13 mouse cellular contexts compared by ENCODE assay signal in the genomic region with DNA sequence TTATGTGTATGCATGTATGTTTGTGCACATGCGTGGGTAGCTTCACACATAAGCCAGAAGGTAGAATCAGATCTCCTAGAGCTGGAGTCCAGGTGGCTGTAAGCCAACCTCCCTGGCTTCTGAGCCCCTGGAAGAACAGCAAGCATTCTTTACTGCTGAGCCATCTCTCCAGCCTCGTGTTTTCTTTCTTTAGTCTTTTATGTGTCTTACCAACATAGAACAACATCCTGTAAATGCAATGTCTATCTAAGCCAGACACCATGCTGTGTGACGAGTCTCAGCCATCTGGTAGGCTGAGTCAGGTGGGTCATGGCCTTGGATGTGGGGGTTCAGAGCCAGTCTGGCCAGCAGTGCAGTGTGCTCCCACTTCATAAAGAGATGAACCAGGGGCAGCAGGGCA. TPM values are rescaled to one million over a fixed set of nuclear protein-coding genes. Genes with fewer than 3 reads are reported as not detected.
A peak's percentile ranks its signal among the peaks of the same experiment; 100 is the strongest.
DNase-seq lines count a peak whose midpoint lies in the region; ATAC-seq and TF ChIP-seq lines count a peak whose summit lies in the region.
"Had no signal": no experiment of that assay in that cellular context is flagged by ENCODE, and none has a peak within 500 bp of the region (broad histone marks: within the 10 kb centered on the region; RNA-seq: fewer than 3 reads in every experiment).

No protein-coding gene starts in this region.

- H3K27me3 ChIP-seq in limb, embryonic 15.5 days, result no peaks in the 10 kb centered on the region
- H3K27me3 ChIP-seq in limb, embryonic 10.5 days (ENCODE audit: low read depth, poor library complexity, severe bottlenecking), result peaks cover 29% of the 10 kb centered on the region
- no peaks in the 10 kb centered on the region for H3K27me3 ChIP-seq in stomach, embryonic 14.5 days (ENCODE audit: control insufficient read depth, insufficient read depth, low read length)
- H3K27me3 ChIP-seq in midbrain, postnatal 0 days (ENCODE audit: insufficient read depth, low read length), result no peaks in the 10 kb centered on the region

- peaks cover 5% of the 10 kb centered on the region; the same call in 1 of the 2 replicates for H3K9me3 ChIP-seq in limb, embryonic 15.5 days
- no peaks in the 10 kb centered on the region; the same call in 1 of the 2 replicates for H3K9me3 ChIP-seq in limb, embryonic 10.5 days (replicated peaks)
- H3K9me3 ChIP-seq in stomach, embryonic 14.5 days (ENCODE audit: control insufficient read depth, low read depth, low read length), result 0 out of 2 replicates have a peak, but pooled peaks cover 5% of the 10 kb centered on the region
- no peaks in the 10 kb centered on the region for H3K9me3 ChIP-seq in midbrain, postnatal 0 days (ENCODE audit: low read length)

- DNase-seq in cerebellum, adult 11 months, result peak; percentile 62
- no peak for DNase-seq in cerebellum, postnatal 4 days (ENCODE audit: low spot score in 2 of 2)
- no peak for DNase-seq in limb, embryonic 10.5 days (ENCODE audit: low spot score)
- DNase-seq in cerebellum, postnatal 36 days, result peak; percentile 69 to 71
- DNase-seq in midbrain, postnatal 0 days (ENCODE audit: low spot score), result no peak
- no peak for DNase-seq in left cerebral cortex, adult 2 months (ENCODE audit: extremely low spot score in 1 of 2, low spot score in 2 of 2)
- DNase-seq: adrenal gland, adult 2 months; left cerebral cortex, postnatal 4 days; lung, adult 18-20 months had no signal

- H3K4me1 ChIP-seq in limb, embryonic 15.5 days, result peaks cover 40% of the 10 kb centered on the region
- peaks cover 25% of the 10 kb centered on the region for H3K4me1 ChIP-seq in limb, embryonic 10.5 days
- H3K4me1 ChIP-seq in stomach, embryonic 14.5 days (ENCODE audit: control insufficient read depth, insufficient read depth, low read length), result peaks cover 23% of the 10 kb centered on the region
- H3K4me1 ChIP-seq in midbrain, postnatal 0 days (ENCODE audit: insufficient read depth, low read length), result peaks cover 13% of the 10 kb centered on the region

- no peak overlapping the region for H3K9ac ChIP-seq in limb, embryonic 15.5 days
- H3K9ac ChIP-seq in stomach, embryonic 14.5 days (replicated peaks; ENCODE audit: low read depth, low read length), result no peak overlapping the region
- no peak overlapping the region for H3K9ac ChIP-seq in midbrain, postnatal 0 days (replicated peaks; ENCODE audit: low read length, poor library complexity, severe bottlenecking)
- H3K9ac ChIP-seq: midbrain, embryonic 12.5 days had no signal

- peak overlapping the region; percentile 40; the same call in 1 of the 2 replicates for H3K27ac ChIP-seq in limb, embryonic 15.5 days
- H3K27ac ChIP-seq in limb, embryonic 10.5 days, result no peak overlapping the region
- H3K27ac ChIP-seq in stomach, embryonic 14.5 days (ENCODE audit: low read length), result peak overlapping the region; percentile 27; the same call in 1 of the 2 replicates
- no peak overlapping the region for H3K27ac ChIP-seq in midbrain, postnatal 0 days (ENCODE audit: low read depth, low read length)
- no peak overlapping the region for H3K27ac ChIP-seq in left cerebral cortex, adult 2 months
- H3K27ac ChIP-seq: hindbrain, postnatal 0 days; midbrain, embryonic 12.5 days had no signal

- intact Hi-C loops in left cerebral cortex, adult 2 months (cut with DNase I), result no loop called here

- ATAC-seq in limb, embryonic 15.5 days (ENCODE audit: insufficient number of reproducible peaks, low FRiP score, low TSS enrichment, low read depth), result no peak
- no peak for ATAC-seq in stomach, embryonic 14.5 days (ENCODE audit: insufficient number of reproducible peaks, insufficient read depth, low FRiP score, low read depth)
- ATAC-seq in midbrain, postnatal 0 days (ENCODE audit: low FRiP score), result no peak
- ATAC-seq: hindbrain, postnatal 0 days had no signal

- 36% methylated on average over 3 of the region's 3 CpGs for WGBS in limb, embryonic 15.5 days
- 64% methylated on average over 3 of the region's 3 CpGs for WGBS in limb, embryonic 10.5 days
- WGBS in stomach, embryonic 14.5 days, result 53% methylated on average over 3 of the region's 3 CpGs
- WGBS in midbrain, postnatal 0 days, result 61% methylated on average over 3 of the region's 3 CpGs

- H3K4me2 ChIP-seq in limb, embryonic 15.5 days, result no peak overlapping the region
- no peak overlapping the region for H3K4me2 ChIP-seq in stomach, embryonic 14.5 days (replicated peaks; ENCODE audit: low read depth, low read length)
- no peak overlapping the region for H3K4me2 ChIP-seq in midbrain, postnatal 0 days (ENCODE audit: low read depth, low read length, poor library complexity, severe bottlenecking)
- H3K4me2 ChIP-seq: midbrain, embryonic 12.5 days had no signal

- no peaks in the 10 kb centered on the region for H3K36me3 ChIP-seq in limb, embryonic 15.5 days
- no peaks in the 10 kb centered on the region for H3K36me3 ChIP-seq in limb, embryonic 10.5 days
- H3K36me3 ChIP-seq in stomach, embryonic 14.5 days (ENCODE audit: control insufficient read depth, insufficient read depth, low read length), result no peaks in the 10 kb centered on the region
- H3K36me3 ChIP-seq in midbrain, postnatal 0 days (ENCODE audit: insufficient read depth, low read length), result no peaks in the 10 kb centered on the region
- H3K36me3 ChIP-seq: midbrain, embryonic 12.5 days had no signal

- H3K4me3 ChIP-seq in limb, embryonic 15.5 days, result no peak overlapping the region
- H3K4me3 ChIP-seq in limb, embryonic 10.5 days, result no peak overlapping the region
- no peak overlapping the region for H3K4me3 ChIP-seq in stomach, embryonic 14.5 days (ENCODE audit: low read depth, low read length)
- H3K4me3 ChIP-seq in midbrain, postnatal 0 days (ENCODE audit: low read depth, low read length), result no peak overlapping the region
- no peak overlapping the region for H3K4me3 ChIP-seq in left cerebral cortex, adult 2 months
- H3K4me3 ChIP-seq: midbrain, embryonic 12.5 days had no signal

- no peak for TF ChIP-seq CTCF in midbrain, postnatal 0 days (IDR thresholded peaks at IDR 0.05)
- TF ChIP-seq CTCF in left cerebral cortex, adult 2 months (IDR thresholded peaks at IDR 0.05), result no peak

RNA-seq across cellular contexts. Expression of gene Atp23, which starts 22.9 kb away (rescaled TPM):
- 14.3 and 14.5 TPM in 2 replicates for polyA plus RNA-seq in limb, embryonic 15.5 days (2015; fragmentation: Nextera tagmentation; extraction: Ambion mirVana)
- 19.3 and 23.6 TPM in 2 replicates for polyA plus RNA-seq in limb, embryonic 10.5 days (2016; fragmentation: Nextera tagmentation; extraction: Ambion mirVana)
- 19.0 and 20.3 TPM in 2 replicates for polyA plus RNA-seq in stomach, embryonic 14.5 days (2014; fragmentation: Nextera tagmentation; extraction: Ambion mirVana)
- total RNA-seq in midbrain, postnatal 0 days (2014; rRNA removed), result 13.2 and 17.4 TPM in 2 replicates
- 18.4 and 19.1 TPM in 2 replicates for polyA plus RNA-seq in midbrain, postnatal 0 days (2015; fragmentation: Nextera tagmentation; extraction: Ambion mirVana)
- 10 to 100 TPM; 11.7 TPM for total RNA-seq in left cerebral cortex, adult 2 months (2021)

RNA-seq across cellular contexts. Expression of gene Ctdsp2, which starts 54.4 kb away (rescaled TPM):
- 72.2 and 85.8 TPM in 2 replicates for polyA plus RNA-seq in limb, embryonic 15.5 days (2015; fragmentation: Nextera tagmentation; extraction: Ambion mirVana)
- polyA plus RNA-seq in limb, embryonic 10.5 days (2016; fragmentation: Nextera tagmentation; extraction: Ambion mirVana), result 45.9 and 59.0 TPM in 2 replicates
- 103 and 107 TPM in 2 replicates for polyA plus RNA-seq in stomach, embryonic 14.5 days (2014; fragmentation: Nextera tagmentation; extraction: Ambion mirVana)
- total RNA-seq in midbrain, postnatal 0 days (2014; rRNA removed), result 50.1 and 54.6 TPM in 2 replicates
- 10.2 and 11.2 TPM in 2 replicates for polyA plus RNA-seq in midbrain, postnatal 0 days (2015; fragmentation: Nextera tagmentation; extraction: Ambion mirVana)
- 10 to 100 TPM; 79.4 to 83.8 TPM for total RNA-seq in left cerebral cortex, adult 2 months (2021)

Comparison
In these comparisons a context has a peak if more than half of its experiments do, and no peak if none do; other contexts are left out.
1. DNase-seq: peak in cerebellum, adult 11 months (single experiment) and cerebellum, postnatal 36 days (2 of 2); none in cerebellum, postnatal 4 days (0 of 2), limb, embryonic 10.5 days (single experiment), midbrain, postnatal 0 days (single experiment) and left cerebral cortex, adult 2 months (0 of 2).
2. H3K27ac ChIP-seq: peak in limb, embryonic 15.5 days (single experiment) and stomach, embryonic 14.5 days (single experiment); none in limb, embryonic 10.5 days (single experiment), midbrain, postnatal 0 days (single experiment) and left cerebral cortex, adult 2 months (single experiment).